Mouse (Mus musculus) cerebellum, adult 2 months (tissue): ENCODE measurements around the gene Bcar1. TPM values are rescaled to one million over a fixed set of nuclear protein-coding genes. Genes with fewer than 3 reads are reported as not detected.
A peak's percentile ranks its signal among the peaks of the same experiment; 100 is the strongest.

Source experiments
- DNase-seq, 2 experiments: peaks; one replicate each; pipeline ENCODE4 v3.0.0; 2021
- H3K27ac ChIP-seq: fragments of 200-500 bp; 2 replicates; pipeline ENCODE4 v1.5.1; 2012; ENCODE audit warnings: low read length, control low read depth, inconsistent platforms; ENCODE audit not compliant: insufficient read depth
- H3K27me3 ChIP-seq: fragments of 200-500 bp; 2 replicates; pipeline ENCODE4 v1.6.1; 2012; ENCODE audit warnings: inconsistent platforms, mild to moderate bottlenecking, low read length, moderate library complexity; ENCODE audit not compliant: control insufficient read depth, insufficient read depth
- H3K4me1 ChIP-seq: fragments of 200-500 bp; 2 replicates; pipeline ENCODE4 v1.6.1; 2011; ENCODE audit warnings: low read length; ENCODE audit not compliant: control insufficient read depth, insufficient read depth
- H3K4me3 ChIP-seq: fragments of 200-500 bp; replicated peaks from 2 replicates; pipeline ENCODE3; 2011; ENCODE audit warnings: mild to moderate bottlenecking, low read depth, low read length, control low read depth; ENCODE audit not compliant: insufficient read depth
- CTCF ChIP-seq: fragments of 200-500 bp; IDR thresholded peaks from 2 replicates; pipeline ENCODE4 v1.5.1; 2011; ENCODE audit warnings: low read depth, mild to moderate bottlenecking, control low read depth, low read length, moderate library complexity, borderline replicate concordance; ENCODE audit not compliant: insufficient read depth
- POLR2A ChIP-seq: fragments of 200-500 bp; IDR thresholded peaks from 2 replicates; pipeline ENCODE4 v1.6.1; 2011; ENCODE audit warnings: low read length, control low read depth, borderline replicate concordance; ENCODE audit not compliant: insufficient read depth
- WGBS: fragments of 180-500 bp; shearing (Covaris S2); methylation state at CpG from one replicate; pipeline ENCODE4 v1.1.7; 2018; 5-methylcytosine and 5-hydroxymethylcytosine counted together
- polyA plus RNA-seq: library from polyadenylated mRNA; depleted of rRNA; stranded (reverse); fragments of >200 nt; gene quantifications from 2 replicates; pipeline ENCODE4 v1.2.3, GENCODE M21; 2012

The Bcar1 gene
- polyA plus RNA-seq, 1 experiment: 129 TPM

GRCm38 (mm10) chr8:111786116-111786515, 42.5 kb upstream of the Bcar1 start:
- 78% methylated on average over 2 of the region's 2 CpGs for WGBS
- no peak for DNase-seq
- Histone ChIP-seq H3K4me3 (no peak overlapping the region), H3K4me1 (peaks cover 25% of the 10 kb centered on the region), H3K27ac (no peak overlapping the region), H3K27me3 (no peaks in the 10 kb centered on the region)
- TF ChIP-seq POLR2A: no peak

- no peaks in the 10 kb centered on the region for H3K27me3 ChIP-seq
- no peak for TF ChIP-seq POLR2A
- TF ChIP-seq CTCF: peak; percentile 25; the same call in 1 of the 2 replicates
- DNase-seq: peak in 1 of 2 experiments; percentile 30
- no peak overlapping the region for H3K27ac ChIP-seq
- no peak overlapping the region for H3K4me3 ChIP-seq
- 35% methylated on average over 9 of the region's 9 CpGs for WGBS
- H3K4me1 ChIP-seq: peaks cover 20% of the 10 kb centered on the region
These were observed 39.2 kb upstream of the Bcar1 start for GRCm38 (mm10) chr8:111782671-111783394.

DNA sequence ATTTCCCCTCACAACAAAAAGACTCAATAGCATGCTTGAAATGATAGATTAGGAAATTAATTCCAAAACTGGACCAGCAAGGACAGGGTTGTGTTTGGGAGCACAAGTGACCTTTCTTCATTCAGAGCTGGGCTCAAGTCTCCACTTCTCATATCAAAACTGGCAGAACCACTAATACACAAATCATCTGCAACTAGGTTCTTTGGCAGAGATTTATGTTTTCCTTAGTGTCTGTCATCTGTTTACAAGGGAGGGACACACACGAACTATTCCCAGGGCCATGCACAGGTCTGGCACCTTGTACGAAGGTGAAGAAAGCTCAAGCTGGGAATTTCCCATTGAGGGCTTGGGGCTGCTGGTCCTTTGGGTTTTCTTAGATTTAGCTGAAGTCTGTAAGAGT, 38.6 kb upstream of the Bcar1 start:
- Histone ChIP-seq H3K27ac (no peak overlapping the region), H3K27me3 (no peaks in the 10 kb centered on the region), H3K4me3 (no peak overlapping the region), H3K4me1 (peaks cover 14% of the 10 kb centered on the region)
- TF ChIP-seq CTCF (no peak), POLR2A (no peak)
- 81% methylated on average over 2 of the region's 2 CpGs for WGBS
- no peak for DNase-seq

DNA sequence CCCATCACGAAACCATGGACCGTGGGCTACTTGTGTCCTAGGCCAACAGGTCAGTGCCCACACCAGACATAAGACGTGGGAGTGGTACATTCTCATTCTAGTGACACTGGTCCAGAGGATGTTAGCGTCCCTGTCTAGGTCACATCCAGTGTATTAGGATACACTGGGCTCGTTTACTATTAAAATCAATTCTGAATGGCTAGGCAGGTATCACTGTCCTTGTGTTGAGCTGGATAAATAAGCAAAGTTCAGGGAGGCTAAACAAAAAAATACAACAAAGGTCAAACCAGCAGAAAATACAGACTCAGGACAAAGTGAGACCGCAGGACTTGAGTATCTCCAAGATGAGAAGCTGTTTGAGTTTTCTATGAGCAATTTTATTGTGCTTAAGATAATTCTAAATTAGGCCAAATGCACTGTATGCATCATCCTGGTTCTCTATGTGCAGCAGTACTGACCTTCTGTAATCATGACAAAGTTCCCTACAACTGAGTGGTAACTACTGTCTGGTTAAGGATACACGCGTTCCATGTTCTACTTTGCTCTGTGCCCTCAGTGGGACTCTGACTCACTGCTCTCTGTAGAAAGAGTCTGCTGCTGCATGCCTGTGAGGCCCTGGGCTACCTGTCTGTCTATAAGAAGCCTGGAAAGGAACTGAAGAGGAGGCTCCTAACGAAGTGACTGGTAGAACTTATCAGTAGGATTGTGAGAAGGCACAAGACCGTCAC, 37.3 kb upstream of the Bcar1 start:
- Histone ChIP-seq H3K4me3 (no peak overlapping the region), H3K4me1 (peaks cover 7% of the 10 kb centered on the region), H3K27ac (no peak overlapping the region), H3K27me3 (no peaks in the 10 kb centered on the region)
- TF ChIP-seq POLR2A (no peak), CTCF (no peak)
- no peak for DNase-seq
- WGBS: 94% methylated on average over 10 of the region's 10 CpGs

GRCm38 (mm10) chr8:111779690-111780089, 36.1 kb upstream of the Bcar1 start:
- H3K4me1 ChIP-seq: peaks cover 7% of the 10 kb centered on the region
- H3K4me3 ChIP-seq: no peak overlapping the region
- no peaks in the 10 kb centered on the region for H3K27me3 ChIP-seq
- no peak overlapping the region; the same call in 1 of the 2 replicates for H3K27ac ChIP-seq
- no peak for TF ChIP-seq POLR2A
- TF ChIP-seq CTCF: no peak
- 77% methylated on average over 7 of the region's 7 CpGs for WGBS
- DNase-seq: no peak

GRCm38 (mm10) chr8:111778801-111779200, 35.2 kb upstream of the Bcar1 start:
- peaks cover 7% of the 10 kb centered on the region for H3K4me1 ChIP-seq
- 51% methylated on average over 7 of the region's 7 CpGs for WGBS
- no peak overlapping the region for H3K4me3 ChIP-seq
- no peaks in the 10 kb centered on the region for H3K27me3 ChIP-seq
- no peak overlapping the region for H3K27ac ChIP-seq
- TF ChIP-seq CTCF (no peak), POLR2A (no peak)
- no peak for DNase-seq

GRCm38 (mm10) chr8:111776492-111776891, 32.9 kb upstream of the Bcar1 start:
- H3K27me3 ChIP-seq: no peaks in the 10 kb centered on the region
- no peak overlapping the region for H3K4me3 ChIP-seq
- peaks cover 3% of the 10 kb centered on the region for H3K4me1 ChIP-seq
- TF ChIP-seq CTCF (no peak), POLR2A (no peak)
- H3K27ac ChIP-seq: no peak overlapping the region
- WGBS: 93% methylated on average over 4 of the region's 4 CpGs
- no peak for DNase-seq

DNA sequence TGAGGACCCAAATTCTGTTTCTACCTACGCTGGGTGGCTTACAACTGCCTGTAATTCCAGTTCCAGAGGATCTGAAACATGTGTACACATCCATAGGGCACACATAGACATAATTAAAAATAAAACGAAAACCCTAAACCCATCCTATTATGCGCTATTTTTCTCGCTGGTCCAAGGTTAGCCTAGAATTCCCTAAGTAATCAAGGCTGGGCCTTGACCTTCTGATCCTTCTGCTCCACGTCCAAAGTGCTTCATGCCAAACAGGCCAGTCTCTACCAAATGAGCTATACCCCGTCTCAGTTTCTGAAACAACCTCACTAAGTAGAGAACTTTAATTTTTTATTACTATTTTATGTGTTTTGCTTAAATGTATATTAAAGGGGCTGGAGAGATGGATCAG, 32.2 kb upstream of the Bcar1 start:
- no peaks in the 10 kb centered on the region for H3K27me3 ChIP-seq
- H3K4me1 ChIP-seq: peaks cover 10% of the 10 kb centered on the region
- no peak for TF ChIP-seq POLR2A
- no peak for TF ChIP-seq CTCF
- no peak overlapping the region for H3K27ac ChIP-seq
- H3K4me3 ChIP-seq: no peak overlapping the region
- DNase-seq: no peak
- WGBS: 94% methylated on average over 6 of the region's 6 CpGs
